Mouse (Mus musculus): ENCODE results near the gene Cfap157. TPM values are rescaled to one million over a fixed set of nuclear protein-coding genes. Genes with fewer than 3 reads are reported as not detected.

The Cfap157 gene
- polyA plus RNA-seq, 1 experiment from 2014 or later, result 0.75 TPM

GRCm38 (mm10) chr2:32736306-32736829, 47.9 kb downstream of the Cfap157 start:
- Histone ChIP-seq H3K4me2 (replicated peaks; ENCODE audit: low read depth, low read length) (no peak overlapping the region), H3K4me3 (ENCODE audit: low read depth, low read length) (no peak overlapping the region), H3K27me3 (ENCODE audit: control insufficient read depth, insufficient read depth, low read length) (0 out of 2 replicates have a peak, but pooled peaks cover under 1% of the 10 kb centered on the region), H3K4me1 (ENCODE audit: control insufficient read depth, insufficient read depth, low read length) (peaks cover 27% of the 10 kb centered on the region), H3K9me3 (ENCODE audit: control insufficient read depth, low read depth, low read length) (no peaks in the 10 kb centered on the region), H3K36me3 (ENCODE audit: control insufficient read depth, insufficient read depth, low read length) (no peaks in the 10 kb centered on the region; the same call in 1 of the 2 replicates), H3K27ac (ENCODE audit: low read length) (peak overlapping the region; percentile 11; the same call in 1 of the 2 replicates), H3K9ac (replicated peaks; ENCODE audit: low read depth, low read length) (no peak overlapping the region)
- 51% methylated on average over 3 of the region's 3 CpGs for WGBS
- no peak for ATAC-seq (ENCODE audit: insufficient number of reproducible peaks, insufficient read depth, low FRiP score, low read depth)

- no peak overlapping the region for H3K4me3 ChIP-seq (ENCODE audit: low read depth, low read length)
- 51% methylated on average over 4 of the region's 4 CpGs for WGBS
- no peak overlapping the region for H3K9ac ChIP-seq (replicated peaks; ENCODE audit: low read depth, low read length)
- H3K36me3 ChIP-seq (ENCODE audit: control insufficient read depth, insufficient read depth, low read length), result no peaks in the 10 kb centered on the region; the same call in 1 of the 2 replicates
- H3K4me2 ChIP-seq (replicated peaks; ENCODE audit: low read depth, low read length), result no peak overlapping the region
- no peaks in the 10 kb centered on the region for H3K27me3 ChIP-seq (ENCODE audit: control insufficient read depth, insufficient read depth, low read length)
- no peak for ATAC-seq (ENCODE audit: insufficient number of reproducible peaks, insufficient read depth, low FRiP score, low read depth)
- H3K9me3 ChIP-seq (ENCODE audit: control insufficient read depth, low read depth, low read length), result no peaks in the 10 kb centered on the region
- H3K4me1 ChIP-seq (ENCODE audit: control insufficient read depth, insufficient read depth, low read length), result peaks cover 35% of the 10 kb centered on the region
- H3K27ac ChIP-seq (ENCODE audit: low read length), result peak overlapping the region; percentile 63; the same call in 1 of the 2 replicates
Measured at GRCm38 (mm10) chr2:32734933-32735332, 49.3 kb downstream of the Cfap157 start.

- no peak overlapping the region for H3K4me2 ChIP-seq (replicated peaks; ENCODE audit: low read depth, low read length)
- H3K27ac ChIP-seq (ENCODE audit: low read length), result peak overlapping the region; percentile 63; the same call in 1 of the 2 replicates
- H3K9me3 ChIP-seq (ENCODE audit: control insufficient read depth, low read depth, low read length), result no peaks in the 10 kb centered on the region
- no peaks in the 10 kb centered on the region for H3K27me3 ChIP-seq (ENCODE audit: control insufficient read depth, insufficient read depth, low read length)
- no peak for ATAC-seq (ENCODE audit: insufficient number of reproducible peaks, insufficient read depth, low FRiP score, low read depth)
- peaks cover 35% of the 10 kb centered on the region for H3K4me1 ChIP-seq (ENCODE audit: control insufficient read depth, insufficient read depth, low read length)
- WGBS, result 40% methylated on average over 4 of the region's 4 CpGs
- H3K9ac ChIP-seq (replicated peaks; ENCODE audit: low read depth, low read length), result no peak overlapping the region
- H3K36me3 ChIP-seq (ENCODE audit: control insufficient read depth, insufficient read depth, low read length), result no peaks in the 10 kb centered on the region; the same call in 1 of the 2 replicates
- no peak overlapping the region for H3K4me3 ChIP-seq (ENCODE audit: low read depth, low read length)
Measured at GRCm38 (mm10) chr2:32734480-32734879, 49.7 kb downstream of the Cfap157 start.

GRCm38 (mm10) chr2:32732695-32733094, 51.5 kb downstream of the Cfap157 start:
- no peak overlapping the region for H3K4me3 ChIP-seq (ENCODE audit: low read depth, low read length)
- H3K27me3 ChIP-seq (ENCODE audit: control insufficient read depth, insufficient read depth, low read length), result no peaks in the 10 kb centered on the region
- no peak overlapping the region for H3K4me2 ChIP-seq (replicated peaks; ENCODE audit: low read depth, low read length)
- no peak for ATAC-seq (ENCODE audit: insufficient number of reproducible peaks, insufficient read depth, low FRiP score, low read depth)
- no peak overlapping the region for H3K27ac ChIP-seq (ENCODE audit: low read length)
- 79% methylated on average over 6 of the region's 6 CpGs for WGBS
- H3K9me3 ChIP-seq (ENCODE audit: control insufficient read depth, low read depth, low read length), result no peaks in the 10 kb centered on the region
- no peaks in the 10 kb centered on the region; the same call in 1 of the 2 replicates for H3K36me3 ChIP-seq (ENCODE audit: control insufficient read depth, insufficient read depth, low read length)
- no peak overlapping the region for H3K9ac ChIP-seq (replicated peaks; ENCODE audit: low read depth, low read length)
- H3K4me1 ChIP-seq (ENCODE audit: control insufficient read depth, insufficient read depth, low read length), result peaks cover 38% of the 10 kb centered on the region

GRCm38 (mm10) chr2:32731911-32732310, 52.3 kb downstream of the Cfap157 start:
- H3K36me3 ChIP-seq (ENCODE audit: control insufficient read depth, insufficient read depth, low read length), result no peaks in the 10 kb centered on the region; the same call in 1 of the 2 replicates
- no peak overlapping the region for H3K4me3 ChIP-seq (ENCODE audit: low read depth, low read length)
- H3K4me2 ChIP-seq (replicated peaks; ENCODE audit: low read depth, low read length), result 0 out of 2 replicates have a peak overlapping the region, but pooled peaks have one; percentile 13
- no peak overlapping the region for H3K9ac ChIP-seq (replicated peaks; ENCODE audit: low read depth, low read length)
- peaks cover 38% of the 10 kb centered on the region for H3K4me1 ChIP-seq (ENCODE audit: control insufficient read depth, insufficient read depth, low read length)
- 50% methylated on average over 4 of the region's 4 CpGs for WGBS
- ATAC-seq (ENCODE audit: insufficient number of reproducible peaks, insufficient read depth, low FRiP score, low read depth), result no peak
- no peaks in the 10 kb centered on the region for H3K9me3 ChIP-seq (ENCODE audit: control insufficient read depth, low read depth, low read length)
- H3K27ac ChIP-seq (ENCODE audit: low read length), result peak overlapping the region; percentile 83
- no peaks in the 10 kb centered on the region for H3K27me3 ChIP-seq (ENCODE audit: control insufficient read depth, insufficient read depth, low read length)

GRCm38 (mm10) chr2:32730854-32731253, 53.4 kb downstream of the Cfap157 start:
- peak overlapping the region; percentile 51 for H3K4me2 ChIP-seq (replicated peaks; ENCODE audit: low read depth, low read length)

DNA sequence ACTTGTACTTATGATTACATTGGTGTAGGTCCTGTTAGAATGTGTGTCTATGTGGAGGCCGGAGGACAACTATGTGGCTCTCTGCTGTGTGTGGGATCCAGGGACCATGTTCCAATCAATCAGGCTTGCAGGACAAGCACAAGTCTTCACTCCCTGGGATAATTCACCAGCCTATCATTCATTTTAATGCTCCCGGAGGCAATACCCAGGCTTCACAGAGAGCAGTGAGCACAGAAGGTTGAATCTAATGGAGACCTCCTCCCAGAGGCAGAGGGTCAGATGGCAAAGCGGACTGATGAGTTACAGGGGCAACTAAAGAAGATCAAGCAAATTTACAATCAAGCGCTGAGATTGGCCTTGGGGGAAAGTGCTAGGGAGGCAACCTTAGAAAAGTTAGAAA, 54.7 kb downstream of the Cfap157 start:
- no peak overlapping the region for H3K9ac ChIP-seq (replicated peaks; ENCODE audit: low read depth, low read length)
- 70% methylated on average over 4 of the region's 4 CpGs for WGBS
- no peaks in the 10 kb centered on the region for H3K27me3 ChIP-seq (ENCODE audit: control insufficient read depth, insufficient read depth, low read length)
- H3K36me3 ChIP-seq (ENCODE audit: control insufficient read depth, insufficient read depth, low read length), result no peaks in the 10 kb centered on the region; the same call in 1 of the 2 replicates
- peak overlapping the region; percentile 51 for H3K4me2 ChIP-seq (replicated peaks; ENCODE audit: low read depth, low read length)
- H3K4me1 ChIP-seq (ENCODE audit: control insufficient read depth, insufficient read depth, low read length), result peaks cover 28% of the 10 kb centered on the region
- no peaks in the 10 kb centered on the region for H3K9me3 ChIP-seq (ENCODE audit: control insufficient read depth, low read depth, low read length)
- H3K4me3 ChIP-seq (ENCODE audit: low read depth, low read length), result peak overlapping the region; percentile 8; the same call in 1 of the 2 replicates
- H3K27ac ChIP-seq (ENCODE audit: low read length), result peak overlapping the region; percentile 58; the same call in 1 of the 2 replicates
- ATAC-seq (ENCODE audit: insufficient number of reproducible peaks, insufficient read depth, low FRiP score, low read depth), result no peak

More at GRCm38 (mm10) chr2:32730854-32731253, 53.4 kb downstream of the Cfap157 start:
- H3K9me3 ChIP-seq (ENCODE audit: control insufficient read depth, low read depth, low read length), result no peaks in the 10 kb centered on the region
- H3K27ac ChIP-seq (ENCODE audit: low read length), result peak overlapping the region; percentile 83
- H3K27me3 ChIP-seq (ENCODE audit: control insufficient read depth, insufficient read depth, low read length), result no peaks in the 10 kb centered on the region
- no peak for ATAC-seq (ENCODE audit: insufficient number of reproducible peaks, insufficient read depth, low FRiP score, low read depth)
- peaks cover 35% of the 10 kb centered on the region for H3K4me1 ChIP-seq (ENCODE audit: control insufficient read depth, insufficient read depth, low read length)
- 22% methylated on average over 11 of the region's 11 CpGs for WGBS
- no peak overlapping the region for H3K9ac ChIP-seq (replicated peaks; ENCODE audit: low read depth, low read length)
- H3K36me3 ChIP-seq (ENCODE audit: control insufficient read depth, insufficient read depth, low read length), result no peaks in the 10 kb centered on the region; the same call in 1 of the 2 replicates
- no peak overlapping the region for H3K4me3 ChIP-seq (ENCODE audit: low read depth, low read length)

GRCm38 (mm10) chr2:32728463-32728862, 55.8 kb downstream of the Cfap157 start:
- ATAC-seq (ENCODE audit: insufficient number of reproducible peaks, insufficient read depth, low FRiP score, low read depth), result no peak

More at GRCm38 (mm10) chr2:32728463-32728862, 55.8 kb downstream of the Cfap157 start:
- H3K4me3 ChIP-seq (ENCODE audit: low read depth, low read length), result peak overlapping the region; percentile 29
- 46% methylated on average over 7 of the region's 7 CpGs for WGBS
- peak overlapping the region; percentile 51 for H3K4me2 ChIP-seq (replicated peaks; ENCODE audit: low read depth, low read length)
- H3K36me3 ChIP-seq (ENCODE audit: control insufficient read depth, insufficient read depth, low read length), result no peaks in the 10 kb centered on the region; the same call in 1 of the 2 replicates
- peak overlapping the region; percentile 58; the same call in 1 of the 2 replicates for H3K27ac ChIP-seq (ENCODE audit: low read length)
- H3K9ac ChIP-seq (replicated peaks; ENCODE audit: low read depth, low read length), result peak overlapping the region; percentile 10; the same call in 1 of the 2 replicates
- no peaks in the 10 kb centered on the region for H3K9me3 ChIP-seq (ENCODE audit: control insufficient read depth, low read depth, low read length)
- peaks cover 26% of the 10 kb centered on the region for H3K4me1 ChIP-seq (ENCODE audit: control insufficient read depth, insufficient read depth, low read length)
- H3K27me3 ChIP-seq (ENCODE audit: control insufficient read depth, insufficient read depth, low read length), result no peaks in the 10 kb centered on the region

All from stomach, embryonic 14.5 days (tissue).